Mouse (Mus musculus): Measurements from ENCODE around the gene Mrpl52. TPM values are rescaled to one million over a fixed set of nuclear protein-coding genes. Genes with fewer than 3 reads are reported as not detected.

Mrpl52 gene
- polyA plus RNA-seq, 1 experiment from 2014 or later: 226 TPM

DNA sequence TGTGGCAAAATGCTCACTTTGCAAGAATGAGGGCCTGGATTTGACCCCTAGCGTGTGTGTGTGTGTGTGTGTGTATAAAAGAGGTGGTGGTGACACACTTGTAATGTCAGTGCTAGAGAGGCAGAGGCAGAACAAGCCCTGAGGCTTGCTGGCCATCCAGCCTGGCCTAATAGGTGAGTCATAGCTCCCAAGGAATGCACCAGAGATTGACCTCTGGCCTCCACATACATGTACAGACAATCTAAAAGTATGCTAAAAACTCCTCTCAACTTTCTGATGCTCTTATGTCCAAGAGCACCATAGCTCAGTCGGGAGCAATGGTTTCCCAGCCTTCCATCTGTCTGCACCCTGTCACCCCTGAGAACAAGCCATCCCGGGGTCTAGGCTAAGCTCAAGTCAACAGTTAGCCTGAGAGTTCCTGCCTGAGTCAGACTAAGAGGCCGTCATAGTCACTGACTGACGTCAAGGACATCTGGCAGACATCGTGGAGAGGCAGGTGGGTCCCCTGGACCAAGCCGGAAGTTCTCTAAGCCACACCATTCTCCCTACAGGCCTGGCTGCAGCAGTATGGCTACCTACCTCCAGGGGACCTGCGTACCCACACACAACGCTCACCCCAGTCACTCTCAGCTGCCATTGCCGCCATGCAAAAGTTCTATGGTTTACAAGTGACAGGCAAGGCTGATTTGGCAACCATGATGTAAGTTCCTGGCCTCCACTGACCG, 8.6 kb downstream of the Mrpl52 start:
- no peak overlapping the region for H3K4me2 ChIP-seq
- H3K9ac ChIP-seq: no peak overlapping the region
- H3K27ac ChIP-seq (replicated peaks): no peak overlapping the region
- H3K4me1 ChIP-seq: peaks cover 31% of the 10 kb centered on the region
- peaks cover 50% of the 10 kb centered on the region for H3K36me3 ChIP-seq
- H3K9me3 ChIP-seq: no peaks in the 10 kb centered on the region
- H3K27me3 ChIP-seq (replicated peaks): no peaks in the 10 kb centered on the region
- 64% methylated on average over 11 of the region's 11 CpGs for WGBS
- H3K4me3 ChIP-seq: no peak overlapping the region
- no peak for ATAC-seq (ENCODE audit: extremely low read depth, insufficient number of reproducible peaks, low FRiP score, low TSS enrichment)

DNA sequence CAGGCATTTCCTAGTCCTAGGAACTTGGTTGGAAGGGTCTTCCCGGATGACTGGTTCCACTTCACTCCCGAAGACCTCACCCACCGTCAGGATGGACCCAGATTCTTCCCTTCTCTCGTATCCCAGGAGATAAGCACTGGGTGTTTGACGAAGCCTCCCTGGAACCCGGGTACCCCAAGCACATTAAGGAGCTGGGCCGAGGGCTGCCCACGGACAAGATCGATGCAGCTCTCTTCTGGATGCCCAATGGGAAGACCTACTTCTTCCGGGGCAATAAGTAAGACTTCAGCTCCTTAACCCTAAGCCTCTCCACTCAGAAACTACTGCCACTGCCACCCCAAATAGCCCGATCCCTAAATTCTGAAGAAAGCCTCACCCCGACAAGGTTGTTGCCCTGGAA, 12.4 kb downstream of the Mrpl52 start:
- H3K27ac ChIP-seq (replicated peaks): no peak overlapping the region
- H3K4me2 ChIP-seq: no peak overlapping the region
- H3K4me3 ChIP-seq: no peak overlapping the region
- no peaks in the 10 kb centered on the region for H3K9me3 ChIP-seq
- peaks cover 64% of the 10 kb centered on the region for H3K36me3 ChIP-seq
- no peaks in the 10 kb centered on the region for H3K27me3 ChIP-seq (replicated peaks)
- H3K9ac ChIP-seq: no peak overlapping the region
- no peak for ATAC-seq (ENCODE audit: extremely low read depth, insufficient number of reproducible peaks, low FRiP score, low TSS enrichment)
- peaks cover 26% of the 10 kb centered on the region for H3K4me1 ChIP-seq
- 81% methylated on average over 12 of the region's 12 CpGs for WGBS

DNA sequence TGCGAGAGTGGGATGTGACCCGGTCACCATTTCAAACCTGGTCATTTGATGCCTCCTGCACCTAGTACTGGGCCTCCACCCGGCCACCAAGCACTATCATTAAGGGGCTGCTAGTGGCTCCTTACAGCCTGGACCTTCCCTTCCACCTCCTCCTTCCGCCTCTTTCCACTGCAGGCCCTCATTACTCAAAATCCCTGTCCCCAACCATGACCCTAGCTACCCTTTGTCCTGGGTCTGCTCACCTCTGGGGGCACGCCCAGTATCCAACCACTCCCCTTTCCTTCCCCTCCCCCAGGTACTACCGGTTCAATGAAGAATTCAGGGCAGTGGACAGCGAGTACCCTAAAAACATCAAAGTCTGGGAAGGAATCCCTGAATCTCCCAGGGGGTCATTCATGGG, 12.9 kb downstream of the Mrpl52 start:
- WGBS: 67% methylated on average over 7 of the region's 7 CpGs
- H3K4me3 ChIP-seq: no peak overlapping the region
- H3K27me3 ChIP-seq (replicated peaks): no peaks in the 10 kb centered on the region
- peaks cover 26% of the 10 kb centered on the region for H3K4me1 ChIP-seq
- H3K9ac ChIP-seq: no peak overlapping the region
- no peak overlapping the region for H3K27ac ChIP-seq (replicated peaks)
- no peak overlapping the region for H3K4me2 ChIP-seq
- no peaks in the 10 kb centered on the region for H3K9me3 ChIP-seq
- peaks cover 64% of the 10 kb centered on the region for H3K36me3 ChIP-seq
- no peak for ATAC-seq (ENCODE audit: extremely low read depth, insufficient number of reproducible peaks, low FRiP score, low TSS enrichment)

DNA sequence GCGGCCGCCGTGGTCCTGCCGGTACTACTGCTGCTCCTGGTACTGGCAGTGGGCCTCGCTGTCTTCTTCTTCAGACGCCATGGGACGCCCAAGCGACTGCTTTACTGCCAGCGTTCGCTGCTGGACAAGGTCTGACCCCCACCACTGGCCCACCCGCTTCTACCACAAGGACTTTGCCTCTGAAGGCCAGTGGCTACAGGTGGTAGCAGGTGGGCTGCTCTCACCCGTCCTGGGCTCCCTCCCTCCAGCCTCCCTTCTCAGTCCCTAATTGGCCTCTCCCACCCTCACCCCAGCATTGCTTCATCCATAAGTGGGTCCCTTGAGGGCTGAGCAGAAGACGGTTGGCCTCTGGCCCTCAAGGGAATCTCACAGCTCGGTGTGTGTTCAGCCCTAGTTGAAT, 13.8 kb downstream of the Mrpl52 start:
- H3K9me3 ChIP-seq: no peaks in the 10 kb centered on the region
- H3K4me2 ChIP-seq: no peak overlapping the region
- H3K27me3 ChIP-seq (replicated peaks): no peaks in the 10 kb centered on the region
- ATAC-seq (ENCODE audit: extremely low read depth, insufficient number of reproducible peaks, low FRiP score, low TSS enrichment): no peak
- 88% methylated on average over 14 of the region's 14 CpGs for WGBS
- H3K4me3 ChIP-seq: no peak overlapping the region
- no peak overlapping the region for H3K27ac ChIP-seq (replicated peaks)
- H3K9ac ChIP-seq: 0 out of 2 replicates have a peak overlapping the region, but pooled peaks have one; percentile 8
- H3K4me1 ChIP-seq: peaks cover 29% of the 10 kb centered on the region
- peaks cover 62% of the 10 kb centered on the region for H3K36me3 ChIP-seq

DNA sequence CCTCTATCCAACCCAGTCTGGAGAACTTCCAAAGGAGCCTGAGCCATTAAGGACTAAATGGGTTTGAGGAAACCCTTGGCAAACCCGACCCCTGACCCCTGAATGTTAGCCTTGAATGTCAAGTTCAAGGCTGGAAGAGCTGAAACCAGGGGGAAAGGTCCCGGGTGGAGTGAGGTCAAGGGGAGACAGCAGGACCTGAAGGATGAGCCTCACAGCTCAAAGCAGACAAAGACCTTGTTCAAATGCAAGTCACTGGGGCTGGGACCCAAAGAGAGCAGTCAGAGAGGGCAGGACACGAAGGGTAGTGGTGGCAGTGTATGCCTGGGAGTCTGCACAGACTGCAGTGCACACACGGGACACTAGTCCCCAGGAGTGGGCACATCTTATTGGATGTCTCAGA, 14.7 kb downstream of the Mrpl52 start:
- ATAC-seq (ENCODE audit: extremely low read depth, insufficient number of reproducible peaks, low FRiP score, low TSS enrichment): no peak
- no peak overlapping the region for H3K27ac ChIP-seq (replicated peaks)
- H3K4me3 ChIP-seq: no peak overlapping the region
- 78% methylated on average over 4 of the region's 4 CpGs for WGBS
- H3K9me3 ChIP-seq: no peaks in the 10 kb centered on the region
- H3K4me2 ChIP-seq: no peak overlapping the region
- peaks cover 33% of the 10 kb centered on the region for H3K4me1 ChIP-seq
- H3K9ac ChIP-seq: no peak overlapping the region
- no peaks in the 10 kb centered on the region for H3K27me3 ChIP-seq (replicated peaks)
- peaks cover 53% of the 10 kb centered on the region for H3K36me3 ChIP-seq

DNA sequence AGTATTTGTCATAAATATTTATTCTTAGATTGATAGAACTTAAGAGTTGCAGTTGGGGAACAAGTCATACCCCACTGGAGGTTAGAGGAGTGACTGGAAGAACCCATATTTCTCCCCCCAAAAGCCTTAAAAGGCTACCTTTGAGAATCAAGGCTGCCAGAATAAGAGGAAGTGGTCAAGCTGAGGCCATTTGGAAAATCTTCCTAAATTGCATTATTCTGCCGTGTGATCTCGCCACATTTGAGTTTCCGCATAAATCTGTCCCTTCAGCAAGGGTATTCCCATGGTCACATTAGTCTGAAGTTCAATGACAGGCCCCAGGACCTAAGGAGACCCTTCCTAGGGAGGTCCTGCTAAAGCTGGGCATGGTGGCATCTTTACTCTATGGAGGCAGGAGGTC, 15.8 kb downstream of the Mrpl52 start:
- Histone ChIP-seq H3K9me3 (no peaks in the 10 kb centered on the region), H3K36me3 (peaks cover 42% of the 10 kb centered on the region), H3K9ac (no peak overlapping the region), H3K27ac (replicated peaks) (peak overlapping the region; percentile 38), H3K4me1 (peaks cover 33% of the 10 kb centered on the region), H3K4me3 (no peak overlapping the region), H3K4me2 (no peak overlapping the region), H3K27me3 (replicated peaks) (no peaks in the 10 kb centered on the region)
- 83% methylated on average over 3 of the region's 3 CpGs for WGBS
- no peak for ATAC-seq (ENCODE audit: extremely low read depth, insufficient number of reproducible peaks, low FRiP score, low TSS enrichment)

DNA sequence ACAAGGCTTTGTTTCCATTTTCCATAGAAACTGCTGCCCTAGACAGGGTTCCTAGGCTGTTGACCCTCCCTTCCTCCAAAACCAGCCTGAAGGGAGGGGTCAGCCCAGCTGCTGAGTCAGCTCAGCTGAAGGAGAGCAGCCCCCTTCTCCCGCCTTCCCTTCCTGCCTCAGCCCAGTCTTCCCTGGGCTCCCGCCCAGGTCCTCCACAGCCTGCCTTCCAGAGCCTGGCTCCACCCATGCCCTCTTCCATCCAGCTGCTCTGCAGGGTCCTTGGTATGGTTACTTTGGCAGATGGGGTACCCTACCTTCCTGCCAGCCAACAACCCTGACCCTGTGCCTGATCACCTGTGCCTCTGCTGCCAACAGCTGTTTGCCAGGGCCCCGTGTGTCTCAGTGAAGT, 16.5 kb downstream of the Mrpl52 start:
- peak; percentile 65; the same call in 1 of the 2 replicates for ATAC-seq (ENCODE audit: extremely low read depth, insufficient number of reproducible peaks, low FRiP score, low TSS enrichment)
- no peaks in the 10 kb centered on the region for H3K27me3 ChIP-seq (replicated peaks)
- 49% methylated on average over 3 of the region's 3 CpGs for WGBS
- no peak overlapping the region for H3K9ac ChIP-seq
- no peak overlapping the region for H3K4me2 ChIP-seq
- H3K36me3 ChIP-seq: peaks cover 36% of the 10 kb centered on the region
- H3K4me3 ChIP-seq: no peak overlapping the region
- H3K4me1 ChIP-seq: peaks cover 33% of the 10 kb centered on the region
- peak overlapping the region; percentile 76 for H3K27ac ChIP-seq (replicated peaks)
- H3K9me3 ChIP-seq: no peaks in the 10 kb centered on the region

DNA sequence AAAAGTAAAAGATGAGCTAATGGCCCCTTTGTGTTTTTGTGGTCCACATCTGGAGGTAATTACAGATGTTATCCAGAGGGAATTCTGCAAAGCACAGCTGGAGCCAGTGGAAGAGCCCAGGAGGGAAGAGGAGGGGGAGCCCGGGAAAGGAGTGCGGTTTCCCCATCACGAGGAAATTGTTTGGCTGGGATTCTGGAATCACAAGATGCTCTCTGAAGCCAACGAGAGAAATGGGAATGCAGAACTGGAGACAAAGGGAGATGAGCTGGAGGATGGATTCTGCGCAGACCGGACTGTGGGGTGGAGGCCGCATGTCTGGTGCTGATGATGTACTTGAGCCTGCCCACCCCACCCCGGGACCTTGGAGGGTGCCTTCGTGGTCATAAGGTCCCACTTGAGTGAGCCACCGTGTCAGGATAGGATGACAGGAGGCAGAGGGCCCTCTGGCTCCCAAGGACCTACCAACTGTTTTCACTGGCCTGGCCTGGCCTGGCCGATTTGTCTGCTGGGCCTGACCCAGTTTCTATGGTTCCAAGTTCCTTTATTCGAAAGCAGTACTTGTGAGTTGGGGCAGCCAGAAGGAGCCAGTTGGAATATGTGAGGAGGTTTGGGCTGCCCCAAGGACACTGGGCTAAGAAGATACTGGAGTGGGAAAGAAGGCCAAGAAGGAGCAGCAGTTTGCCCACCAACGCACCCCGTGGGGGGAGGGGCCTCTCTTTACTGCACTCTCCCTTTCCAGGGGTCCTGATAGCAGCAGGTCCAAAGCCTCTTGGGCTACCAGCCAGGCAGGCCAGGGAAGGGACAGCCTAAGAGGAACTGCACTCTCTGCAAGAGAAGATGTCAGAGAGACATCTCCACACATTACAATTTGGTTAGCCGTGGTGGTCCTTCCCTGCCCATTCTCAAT, 17.3 kb downstream of the Mrpl52 start:
- H3K4me2 ChIP-seq: no peak overlapping the region
- WGBS: 55% methylated on average over 15 of the region's 15 CpGs

DNA sequence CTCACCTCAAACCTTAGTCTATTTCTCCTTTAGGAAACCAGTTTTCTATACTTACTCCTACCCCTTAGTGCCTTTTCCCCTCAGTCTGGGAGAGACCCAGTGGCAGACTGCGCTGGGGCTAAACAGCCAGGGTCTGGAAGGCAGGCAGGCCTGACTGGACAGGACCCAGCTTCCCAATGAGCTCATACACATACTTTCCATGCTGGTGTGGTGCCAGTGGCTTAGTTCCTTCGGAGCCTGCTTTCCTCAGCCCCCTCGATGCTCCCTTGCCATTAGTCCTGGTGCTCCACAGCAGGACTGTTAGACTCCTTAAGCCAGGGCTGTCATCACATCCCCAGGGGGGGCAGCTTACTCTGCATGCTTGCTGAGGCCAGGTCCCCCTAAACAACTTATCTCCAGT, 18.8 kb downstream of the Mrpl52 start:
- Histone ChIP-seq H3K4me3 (no peak overlapping the region), H3K4me1 (peaks cover 38% of the 10 kb centered on the region), H3K4me2 (no peak overlapping the region), H3K27ac (replicated peaks) (peak overlapping the region; percentile 58), H3K27me3 (replicated peaks) (no peaks in the 10 kb centered on the region), H3K9ac (peak overlapping the region; percentile 40; the same call in 1 of the 2 replicates), H3K36me3 (peaks cover 13% of the 10 kb centered on the region), H3K9me3 (no peaks in the 10 kb centered on the region)
- ATAC-seq (ENCODE audit: extremely low read depth, insufficient number of reproducible peaks, low FRiP score, low TSS enrichment): no peak
- whole genome bisulfite sequencing: 22% methylated on average over 3 of the region's 3 CpGs

More for the DNA sequence above, 17.3 kb downstream of the Mrpl52 start:
- Histone ChIP-seq H3K27me3 (replicated peaks) (no peaks in the 10 kb centered on the region), H3K27ac (replicated peaks) (peak overlapping the region; percentile 76), H3K4me1 (peaks cover 38% of the 10 kb centered on the region), H3K36me3 (peaks cover 29% of the 10 kb centered on the region), H3K4me3 (no peak overlapping the region), H3K9ac (no peak overlapping the region), H3K9me3 (no peaks in the 10 kb centered on the region)
- no peak for ATAC-seq (ENCODE audit: extremely low read depth, insufficient number of reproducible peaks, low FRiP score, low TSS enrichment)

DNA sequence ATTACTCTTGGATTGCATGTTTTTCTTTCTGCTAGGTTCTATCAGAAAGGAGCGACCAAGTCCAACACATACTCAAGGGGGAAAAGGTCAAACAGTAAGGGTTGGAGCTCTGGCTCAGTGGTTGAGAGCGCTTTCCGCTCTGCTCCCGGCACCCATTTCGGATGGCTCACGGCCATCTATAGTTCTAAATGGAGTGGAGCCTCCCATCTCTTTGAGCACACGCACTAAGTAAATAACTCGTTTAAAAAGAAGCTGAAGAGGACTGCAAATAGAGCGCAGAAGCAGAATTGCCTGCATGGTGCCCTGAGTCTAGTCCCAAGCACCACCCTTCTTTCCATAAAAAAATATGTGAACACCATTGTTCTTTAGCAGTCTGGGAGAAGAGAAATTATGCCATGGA, 26.9 kb downstream of the Mrpl52 start:
- H3K4me1 ChIP-seq: peaks cover 4% of the 10 kb centered on the region
- no peak overlapping the region for H3K9ac ChIP-seq
- H3K4me3 ChIP-seq: no peak overlapping the region
- WGBS: 83% methylated on average over 9 of the region's 9 CpGs
- no peak overlapping the region for H3K4me2 ChIP-seq
- H3K36me3 ChIP-seq: no peaks in the 10 kb centered on the region
- H3K27ac ChIP-seq (replicated peaks): no peak overlapping the region
- H3K9me3 ChIP-seq: no peaks in the 10 kb centered on the region
- ATAC-seq (ENCODE audit: extremely low read depth, insufficient number of reproducible peaks, low FRiP score, low TSS enrichment): no peak
- H3K27me3 ChIP-seq (replicated peaks): peaks cover 10% of the 10 kb centered on the region

DNA sequence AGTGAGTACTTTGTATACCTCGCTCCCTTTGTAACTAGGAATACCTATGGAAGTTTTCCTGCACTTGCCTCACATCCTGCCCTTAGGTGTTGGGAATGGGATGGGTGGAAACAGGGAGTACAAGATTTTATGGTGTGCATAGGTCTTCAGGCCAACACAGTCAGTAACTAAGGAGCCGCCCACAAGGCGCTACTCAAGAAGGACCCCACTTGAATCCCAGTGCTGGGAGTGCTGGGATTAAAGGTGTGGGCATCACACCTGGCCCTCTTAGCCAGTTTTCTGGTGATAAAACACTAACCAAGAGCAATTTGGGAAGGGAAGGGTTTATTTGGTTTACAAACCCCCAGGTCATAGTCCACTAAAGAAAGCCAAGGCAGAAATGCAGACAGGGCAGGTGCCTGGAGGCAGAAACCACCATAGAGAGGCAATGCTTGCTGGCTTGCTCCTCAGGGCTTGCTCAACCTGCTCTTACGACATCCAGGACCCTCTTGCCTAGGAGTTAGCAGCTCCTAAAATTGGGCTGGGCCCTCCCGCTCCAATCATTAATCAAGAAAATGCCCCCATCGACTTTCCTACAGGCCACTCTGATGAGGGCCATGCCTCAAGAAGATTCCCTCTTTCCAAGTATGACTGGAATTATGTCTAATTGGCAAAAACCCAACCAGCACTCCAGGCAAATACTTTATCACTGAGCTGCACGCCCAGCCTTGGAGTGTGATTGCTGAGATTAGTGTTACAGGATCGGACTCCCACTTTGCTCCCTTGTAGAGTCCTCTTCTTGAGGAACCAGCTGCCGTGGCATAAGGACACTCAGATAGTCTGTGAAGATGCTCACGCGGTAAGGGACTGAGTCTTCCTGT, 28.2 kb downstream of the Mrpl52 start:
- WGBS: 58% methylated on average over 11 of the region's 11 CpGs
- no peak for ATAC-seq (ENCODE audit: extremely low read depth, insufficient number of reproducible peaks, low FRiP score, low TSS enrichment)
- Histone ChIP-seq H3K4me3 (no peak overlapping the region), H3K4me2 (no peak overlapping the region), H3K27me3 (replicated peaks) (peaks cover 10% of the 10 kb centered on the region), H3K4me1 (no peaks in the 10 kb centered on the region), H3K9ac (no peak overlapping the region), H3K9me3 (no peaks in the 10 kb centered on the region), H3K27ac (replicated peaks) (no peak overlapping the region), H3K36me3 (no peaks in the 10 kb centered on the region)

All from heart, embryonic 13.5 days (tissue).